Mouse (Mus musculus): ENCODE results near the gene Prkd2.

GRCm38 (mm10) chr7:16903439-16903955 is 60.8 kb downstream of the Prkd2 start:
- no peak for TF ChIP-seq CTCF (IDR thresholded peaks at IDR 0.05; ENCODE audit: insufficient read depth, low read depth, low read length)
- no peak for TF ChIP-seq POLR2A (IDR thresholded peaks at IDR 0.05; ENCODE audit: insufficient read depth, low read depth, low read length)
